Mouse (Mus musculus): ENCODE data around the gene Acta2.

GRCm38 (mm10) chr19:34284383-34284782 lies 29.0 kb upstream of the Acta2 start:
- TF ChIP-seq USF1 (IDR thresholded peaks at IDR 0.05; ENCODE audit: low read depth) (no peak), MYOD1 (IDR thresholded peaks at IDR 0.05; ENCODE audit: control insufficient read depth in 1 of 3, insufficient read length in 2 of 3, low read depth in 2 of 3) (no peak), REST (IDR thresholded peaks at IDR 0.05; ENCODE audit: insufficient read depth, insufficient read length) (no peak), POLR2A (IDR thresholded peaks at IDR 0.05; ENCODE audit: insufficient read length, low read depth) (no peak)

All from myocyte (in vitro differentiated cells).